Mouse (Mus musculus) thymus, adult 2 months (tissue): ENCODE measurements around the gene Erbb2.

Experiments used
- CTCF ChIP-seq: fragments of 200-500 bp; IDR thresholded peaks from 2 replicates; pipeline ENCODE4 v1.5.1; 2012; ENCODE audit warnings: mild to moderate bottlenecking, control low read depth, low read length, moderate library complexity, borderline replicate concordance; ENCODE audit not compliant: control insufficient read depth, poor library complexity, insufficient read depth; ENCODE audit errors: extremely low read depth
- POLR2A ChIP-seq: fragments of 200-500 bp; IDR thresholded peaks from 2 replicates; pipeline ENCODE4 v1.6.1; 2012; ENCODE audit warnings: mild to moderate bottlenecking, low read length, control low read depth, moderate library complexity; ENCODE audit not compliant: control insufficient read depth, poor library complexity, insufficient read depth; ENCODE audit errors: extremely low read depth

DNA sequence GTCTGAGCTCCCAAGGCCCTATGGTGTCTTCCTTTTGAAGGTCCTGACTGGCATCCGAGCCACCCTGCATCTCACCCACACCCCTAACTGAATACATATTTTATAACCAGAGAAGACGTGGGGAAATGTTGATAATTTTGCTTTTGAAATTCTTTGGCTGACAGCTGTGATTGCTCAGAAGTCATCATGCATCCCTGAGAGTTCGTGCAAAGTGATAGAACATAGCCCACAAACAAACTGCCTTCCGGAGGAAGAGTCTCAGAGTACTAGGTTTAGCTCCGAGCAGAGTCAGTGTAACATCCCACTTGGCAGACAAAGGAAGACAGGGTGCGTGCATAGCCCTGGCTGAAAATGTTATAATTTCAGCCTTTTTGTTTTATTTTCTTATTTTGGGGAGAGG, 39.0 kb upstream of the Erbb2 start:
- TF ChIP-seq CTCF (no peak), POLR2A (no peak)
